In genomic region chr6:93727630-93728178, GRCm38 (mm10) we compare ENCODE assay signal across 12 mouse cellular contexts.
DNase-seq lines count a peak whose midpoint lies in the region; ATAC-seq and TF ChIP-seq lines count a peak whose summit lies in the region.
"Had no signal": no experiment of that assay in that cellular context is flagged by ENCODE, and none has a peak within 500 bp of the region (broad histone marks: within the 10 kb centered on the region; RNA-seq: fewer than 3 reads in every experiment).

No protein-coding gene starts in this region.

- no peaks in the 10 kb centered on the region for H3K9me3 ChIP-seq in liver, embryonic 11.5 days (ENCODE audit: control insufficient read depth, low read length)
- no peaks in the 10 kb centered on the region for H3K9me3 ChIP-seq in liver, embryonic 12.5 days (replicated peaks)
- H3K9me3 ChIP-seq in stomach, embryonic 16.5 days (replicated peaks; ENCODE audit: control insufficient read depth, low read length): no peaks in the 10 kb centered on the region
- H3K9me3 ChIP-seq: hindbrain, embryonic 15.5 days; neural tube, embryonic 12.5 days had no signal

- H3K27me3 ChIP-seq in liver, embryonic 11.5 days (replicated peaks; ENCODE audit: control insufficient read depth, insufficient read depth, low read length): no peaks in the 10 kb centered on the region
- H3K27me3 ChIP-seq in liver, embryonic 12.5 days (replicated peaks): no peaks in the 10 kb centered on the region
- no peaks in the 10 kb centered on the region for H3K27me3 ChIP-seq in stomach, embryonic 16.5 days (ENCODE audit: control insufficient read depth, insufficient read depth, low read length)
- H3K27me3 ChIP-seq: hindbrain, embryonic 15.5 days; neural tube, embryonic 12.5 days had no signal

- no peaks in the 10 kb centered on the region for H3K36me3 ChIP-seq in liver, embryonic 11.5 days (ENCODE audit: control insufficient read depth, insufficient read depth, low read length)
- no peaks in the 10 kb centered on the region for H3K36me3 ChIP-seq in liver, embryonic 12.5 days
- H3K36me3 ChIP-seq in stomach, embryonic 16.5 days (ENCODE audit: control insufficient read depth, insufficient read depth, low read length): no peaks in the 10 kb centered on the region
- H3K36me3 ChIP-seq: hindbrain, embryonic 15.5 days; neural tube, embryonic 12.5 days had no signal

- no peaks in the 10 kb centered on the region; the same call in none of the 2 replicates for H3K4me1 ChIP-seq in liver, embryonic 11.5 days (replicated peaks; ENCODE audit: control insufficient read depth, insufficient read depth, low read length)
- H3K4me1 ChIP-seq in liver, embryonic 12.5 days: 0 out of 2 replicates have a peak, but pooled peaks cover 4% of the 10 kb centered on the region
- peaks cover 2% of the 10 kb centered on the region; the same call in 1 of the 2 replicates for H3K4me1 ChIP-seq in lung, adult 2 months (ENCODE audit: control insufficient read depth, insufficient read depth, low read length)
- peaks cover 8% of the 10 kb centered on the region for H3K4me1 ChIP-seq in stomach, embryonic 16.5 days (ENCODE audit: control insufficient read depth, insufficient read depth, low read length)
- H3K4me1 ChIP-seq: hindbrain, embryonic 15.5 days had no signal

- no peak for TF ChIP-seq CTCF in lung, adult 2 months (IDR thresholded peaks at IDR 0.05; ENCODE audit: insufficient read depth, low read length)

- DNase-seq in liver, embryonic 11.5 days (ENCODE audit: low spot score): no peak
- DNase-seq in kidney, adult 18-20 months: peak; percentile 23
- peak; percentile 28 for DNase-seq in lung, adult 2 months
- no peak for DNase-seq in right cerebral cortex, postnatal 36 days (ENCODE audit: low spot score in 2 of 2)
- no peak for DNase-seq in frontal cortex, postnatal 14 days (ENCODE audit: low spot score in 2 of 2)
- DNase-seq in thymus, adult 18-20 months: no peak
- DNase-seq: cerebellum, adult 9-11 months; right cerebral cortex, postnatal 25 days had no signal

- WGBS in liver, embryonic 11.5 days: 32% methylated on average over 15 of the region's 15 CpGs
- WGBS in liver, embryonic 12.5 days (ENCODE audit: insufficient replicate concordance): 31% methylated on average over 15 of the region's 15 CpGs
- WGBS in lung, adult 2 months: 45% methylated on average over 15 of the region's 15 CpGs
- WGBS in stomach, embryonic 16.5 days: 38% methylated on average over 15 of the region's 15 CpGs

- 0 out of 2 replicates have a peak overlapping the region, but pooled peaks have one; percentile 21 for H3K4me2 ChIP-seq in liver, embryonic 11.5 days
- H3K4me2 ChIP-seq in liver, embryonic 12.5 days: no peak overlapping the region
- H3K4me2 ChIP-seq in stomach, embryonic 16.5 days (ENCODE audit: low read depth, low read length): peak overlapping the region; percentile 24; the same call in 1 of the 2 replicates
- H3K4me2 ChIP-seq: hindbrain, embryonic 15.5 days; neural tube, embryonic 12.5 days had no signal

- H3K4me3 ChIP-seq in liver, embryonic 11.5 days (ENCODE audit: low read depth, low read length): no peak overlapping the region
- H3K4me3 ChIP-seq in liver, embryonic 12.5 days: no peak overlapping the region
- H3K4me3 ChIP-seq in lung, adult 2 months (replicated peaks; ENCODE audit: extremely low read depth, low read depth, low read length): no peak overlapping the region
- H3K4me3 ChIP-seq in stomach, embryonic 16.5 days (replicated peaks; ENCODE audit: low read length): no peak overlapping the region
- H3K4me3 ChIP-seq: hindbrain, embryonic 15.5 days; neural tube, embryonic 12.5 days had no signal

- H3K27ac ChIP-seq in liver, embryonic 11.5 days (ENCODE audit: low read depth, low read length): no peak overlapping the region
- no peak overlapping the region for H3K27ac ChIP-seq in liver, embryonic 12.5 days
- H3K27ac ChIP-seq in stomach, embryonic 16.5 days (ENCODE audit: low read length): no peak overlapping the region
- H3K27ac ChIP-seq: hindbrain, embryonic 15.5 days; neural tube, embryonic 12.5 days had no signal

- TF ChIP-seq POLR2A in lung, adult 2 months (IDR thresholded peaks at IDR 0.05; ENCODE audit: borderline replicate concordance, extremely low read depth, low read depth, low read length): no peak

- H3K9ac ChIP-seq in liver, embryonic 11.5 days (ENCODE audit: low read depth, low read length): no peak overlapping the region
- H3K9ac ChIP-seq in liver, embryonic 12.5 days: no peak overlapping the region
- no peak overlapping the region for H3K9ac ChIP-seq in stomach, embryonic 16.5 days (ENCODE audit: low read length)
- H3K9ac ChIP-seq: hindbrain, embryonic 15.5 days; neural tube, embryonic 12.5 days had no signal

- ATAC-seq in liver, embryonic 11.5 days (replicated peaks; ENCODE audit: low FRiP score): no peak
- ATAC-seq in liver, embryonic 12.5 days: no peak
- ATAC-seq in stomach, embryonic 16.5 days (ENCODE audit: insufficient read depth, low FRiP score): peak; percentile 60; the same call in 1 of the 2 replicates

Comparison
In these comparisons a context has a peak if more than half of its experiments do, and no peak if none do; other contexts are left out.
1. DNase-seq: peak in kidney, adult 18-20 months (single experiment) and lung, adult 2 months (single experiment); none in liver, embryonic 11.5 days (single experiment), right cerebral cortex, postnatal 36 days (0 of 2), frontal cortex, postnatal 14 days (0 of 2) and thymus, adult 18-20 months (0 of 2).